Mouse (Mus musculus) heart, adult 2 months (tissue): Measurements from ENCODE around the gene Tbc1d22b.

Experiments
- CTCF ChIP-seq: fragments of 200-600 bp; IDR thresholded peaks from 2 replicates; pipeline ENCODE4 v1.8.1; 2022; ENCODE audit warnings: antibody characterized with exemption, mild to moderate bottlenecking, moderate library complexity
- EP300 ChIP-seq: fragments of 200-500 bp; IDR thresholded peaks from 2 replicates; pipeline ENCODE4 v1.6.1; 2011; ENCODE audit warnings: low read depth, low read length, control low read depth; ENCODE audit not compliant: insufficient read depth
- POLR2A ChIP-seq: fragments of 200-500 bp; IDR thresholded peaks from 2 replicates; pipeline ENCODE4 v1.6.1; 2011; ENCODE audit warnings: mild to moderate bottlenecking, low read depth, low read length, control low read depth; ENCODE audit not compliant: insufficient read depth

DNA sequence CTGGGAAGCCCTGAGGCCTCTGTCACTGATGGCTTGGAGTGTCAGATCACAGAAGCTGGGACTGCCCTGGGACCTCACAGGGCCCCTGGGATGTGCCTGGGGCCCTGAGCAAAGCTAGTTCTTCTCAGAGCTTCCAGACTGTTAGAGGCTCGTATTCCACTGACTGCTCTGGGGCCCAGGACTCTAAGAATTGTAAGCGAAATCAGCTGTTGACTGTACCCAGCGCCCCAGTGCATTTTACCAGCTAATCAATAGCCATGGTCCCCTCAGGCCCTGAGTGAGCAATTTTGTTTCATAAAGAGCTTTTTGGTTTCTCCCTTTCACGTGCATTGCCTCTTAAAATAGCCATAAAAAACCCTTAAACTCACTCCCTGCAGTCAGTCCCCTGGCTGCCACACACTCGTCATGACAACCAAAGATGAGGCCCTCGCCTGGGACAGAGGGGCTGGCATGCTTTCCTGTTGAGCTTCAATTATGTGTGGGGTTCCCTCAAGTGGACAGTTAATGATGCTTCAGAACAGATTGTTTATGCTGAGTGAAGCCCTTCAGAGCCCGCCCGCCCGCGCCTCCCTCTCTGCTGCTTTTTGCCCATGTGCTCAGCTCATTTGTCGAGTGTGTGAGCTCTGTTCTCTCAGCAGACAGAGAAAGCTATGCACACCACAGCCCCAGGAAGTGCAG lies 39.8 kb downstream of the Tbc1d22b start:
- TF ChIP-seq CTCF (no peak), EP300 (no peak), POLR2A (no peak)
